Mouse (Mus musculus): Measurements from ENCODE around the gene Sowahb.
"Not testable (repeated sequence)": the region's sequence is repeated elsewhere in the genome, so short reads cannot be mapped to it uniquely, and the experiment has no call there.

The Sowahb gene

GRCm38 (mm10) chr5:93042831-93043687 lies 1.8 kb downstream of the Sowahb start:
- no peak for DNase-seq

- no peak for DNase-seq
These were observed 2.8 kb downstream of the Sowahb start for GRCm38 (mm10) chr5:93042031-93042430.

- DNase-seq = no peak
These were observed 3.5 kb downstream of the Sowahb start for GRCm38 (mm10) chr5:93041276-93041675.

GRCm38 (mm10) chr5:93040095-93040494 lies 4.7 kb downstream of the Sowahb start:
- peak; percentile 22 for DNase-seq

GRCm38 (mm10) chr5:93036254-93036653 lies 8.6 kb downstream of the Sowahb start:
- no peak for DNase-seq

- DNase-seq = no peak
These were observed 9.5 kb downstream of the Sowahb start for GRCm38 (mm10) chr5:93035285-93035684.

GRCm38 (mm10) chr5:93033087-93033870 lies 11.5 kb downstream of the Sowahb start:
- DNase-seq = no peak

- no peak for DNase-seq
These were observed 12.2 kb downstream of the Sowahb start for GRCm38 (mm10) chr5:93032621-93033020.

- no peak for DNase-seq
These were observed 14.0 kb downstream of the Sowahb start for GRCm38 (mm10) chr5:93030869-93031268.

GRCm38 (mm10) chr5:93030411-93030810 lies 14.4 kb downstream of the Sowahb start:
- no peak for DNase-seq

GRCm38 (mm10) chr5:93027120-93027675 lies 17.6 kb downstream of the Sowahb start:
- no peak for DNase-seq

GRCm38 (mm10) chr5:93026437-93027119 lies 18.2 kb downstream of the Sowahb start:
- DNase-seq = no peak

GRCm38 (mm10) chr5:93024754-93025280 lies 20.0 kb downstream of the Sowahb start:
- DNase-seq = no peak

- no peak for DNase-seq
These were observed 22.6 kb downstream of the Sowahb start for GRCm38 (mm10) chr5:93022126-93022797.

- no peak for DNase-seq
These were observed 24.7 kb downstream of the Sowahb start for GRCm38 (mm10) chr5:93020024-93020666.

- DNase-seq = not testable (repeated sequence)
These were observed 25.6 kb downstream of the Sowahb start for GRCm38 (mm10) chr5:93019207-93019606.

GRCm38 (mm10) chr5:93017678-93018077 lies 27.1 kb downstream of the Sowahb start:
- DNase-seq = no peak

GRCm38 (mm10) chr5:93008256-93008655 lies 36.6 kb downstream of the Sowahb start:
- DNase-seq = no peak

- DNase-seq = no peak
These were observed 38.9 kb downstream of the Sowahb start for GRCm38 (mm10) chr5:93005815-93006341.

GRCm38 (mm10) chr5:93005229-93005814 lies 39.5 kb downstream of the Sowahb start:
- DNase-seq = peak; percentile 40

GRCm38 (mm10) chr5:93002615-93003014 lies 42.2 kb downstream of the Sowahb start:
- no peak for DNase-seq
